Mouse (Mus musculus): ENCODE measurements around the gene Tnmd. TPM values are rescaled to one million over a fixed set of nuclear protein-coding genes. Genes with fewer than 3 reads are reported as not detected.

Gene Tnmd
- polyA plus RNA-seq (2015; fragmentation: Nextera tagmentation; extraction: Ambion mirVana) = 0.64 and 0.78 TPM in 2 replicates

- Histone ChIP-seq H3K9ac (ENCODE audit: low read depth, low read length) (no peak within 1 kb of the TSS), H3K27ac (ENCODE audit: low read length) (no peak within 1 kb of the TSS), H3K4me1 (ENCODE audit: control insufficient read depth, insufficient read depth, low read length) (no peaks in the 10 kb centered on the region), H3K4me2 (ENCODE audit: low read depth, low read length) (no peak within 1 kb of the TSS), H3K27me3 (replicated peaks; ENCODE audit: control insufficient read depth, insufficient read depth, low read length) (no peaks in the 10 kb centered on the region), H3K9me3 (ENCODE audit: control insufficient read depth, low read length) (no peaks in the 10 kb centered on the region), H3K4me3 (ENCODE audit: low read length) (no peak within 1 kb of the TSS), H3K36me3 (ENCODE audit: control insufficient read depth, insufficient read depth, low read length) (no peaks in the 10 kb centered on the region)
- WGBS = 76% methylated on average over 5 of the region's 5 CpGs
- ATAC-seq = no peak
Observed at GRCm38 (mm10) chrX:133850680-133851079, at the start of gene Tnmd. Gene Tnmd, plus strand, starts transcription at chrX:133850980.

GRCm38 (mm10) chrX:133853637-133854036 is 2.9 kb downstream of the Tnmd start:
- Histone ChIP-seq H3K9ac (ENCODE audit: low read depth, low read length) (no peak overlapping the region), H3K27me3 (replicated peaks; ENCODE audit: control insufficient read depth, insufficient read depth, low read length) (no peaks in the 10 kb centered on the region), H3K36me3 (ENCODE audit: control insufficient read depth, insufficient read depth, low read length) (no peaks in the 10 kb centered on the region), H3K27ac (ENCODE audit: low read length) (no peak overlapping the region), H3K9me3 (ENCODE audit: control insufficient read depth, low read length) (no peaks in the 10 kb centered on the region), H3K4me2 (ENCODE audit: low read depth, low read length) (no peak overlapping the region), H3K4me1 (ENCODE audit: control insufficient read depth, insufficient read depth, low read length) (no peaks in the 10 kb centered on the region), H3K4me3 (ENCODE audit: low read length) (no peak overlapping the region)
- ATAC-seq = no peak
- 83% methylated on average over 4 of the region's 4 CpGs for WGBS

- H3K4me1 ChIP-seq (ENCODE audit: control insufficient read depth, insufficient read depth, low read length) = no peaks in the 10 kb centered on the region
- no peak overlapping the region for H3K27ac ChIP-seq (ENCODE audit: low read length)
- no peak overlapping the region for H3K9ac ChIP-seq (ENCODE audit: low read depth, low read length)
- no peak overlapping the region for H3K4me3 ChIP-seq (ENCODE audit: low read length)
- H3K9me3 ChIP-seq (ENCODE audit: control insufficient read depth, low read length) = no peaks in the 10 kb centered on the region
- no peak overlapping the region for H3K4me2 ChIP-seq (ENCODE audit: low read depth, low read length)
- no peak for ATAC-seq
- no peaks in the 10 kb centered on the region for H3K27me3 ChIP-seq (replicated peaks; ENCODE audit: control insufficient read depth, insufficient read depth, low read length)
- H3K36me3 ChIP-seq (ENCODE audit: control insufficient read depth, insufficient read depth, low read length) = no peaks in the 10 kb centered on the region
- WGBS = 84% methylated on average over 6 of the region's 6 CpGs
Observed at GRCm38 (mm10) chrX:133869743-133870142, 19.0 kb downstream of the Tnmd start.

GRCm38 (mm10) chrX:133887308-133887707 is 36.5 kb downstream of the Tnmd start:
- H3K9me3 ChIP-seq (ENCODE audit: control insufficient read depth, low read length) = no peaks in the 10 kb centered on the region
- no peak overlapping the region for H3K9ac ChIP-seq (ENCODE audit: low read depth, low read length)
- H3K4me3 ChIP-seq (ENCODE audit: low read length) = no peak overlapping the region
- no peak for ATAC-seq
- H3K36me3 ChIP-seq (ENCODE audit: control insufficient read depth, insufficient read depth, low read length) = no peaks in the 10 kb centered on the region
- no peak overlapping the region for H3K27ac ChIP-seq (ENCODE audit: low read length)
- H3K4me2 ChIP-seq (ENCODE audit: low read depth, low read length) = no peak overlapping the region
- no peaks in the 10 kb centered on the region for H3K4me1 ChIP-seq (ENCODE audit: control insufficient read depth, insufficient read depth, low read length)
- whole genome bisulfite sequencing = 90% methylated on average over 3 of the region's 3 CpGs
- no peaks in the 10 kb centered on the region for H3K27me3 ChIP-seq (replicated peaks; ENCODE audit: control insufficient read depth, insufficient read depth, low read length)

GRCm38 (mm10) chrX:133888111-133888510 is 37.3 kb downstream of the Tnmd start:
- WGBS = 83% methylated on average over 5 of the region's 5 CpGs
- no peak overlapping the region for H3K27ac ChIP-seq (ENCODE audit: low read length)
- no peaks in the 10 kb centered on the region for H3K27me3 ChIP-seq (replicated peaks; ENCODE audit: control insufficient read depth, insufficient read depth, low read length)
- H3K9ac ChIP-seq (ENCODE audit: low read depth, low read length) = no peak overlapping the region
- H3K36me3 ChIP-seq (ENCODE audit: control insufficient read depth, insufficient read depth, low read length) = no peaks in the 10 kb centered on the region
- no peaks in the 10 kb centered on the region for H3K9me3 ChIP-seq (ENCODE audit: control insufficient read depth, low read length)
- ATAC-seq = no peak
- H3K4me2 ChIP-seq (ENCODE audit: low read depth, low read length) = no peak overlapping the region
- H3K4me3 ChIP-seq (ENCODE audit: low read length) = no peak overlapping the region
- H3K4me1 ChIP-seq (ENCODE audit: control insufficient read depth, insufficient read depth, low read length) = no peaks in the 10 kb centered on the region

- peak; percentile 98 for ATAC-seq
- H3K9me3 ChIP-seq (ENCODE audit: control insufficient read depth, low read length) = no peaks in the 10 kb centered on the region
- H3K4me2 ChIP-seq (ENCODE audit: low read depth, low read length) = peak within 1 kb of the TSS; percentile 60
- H3K4me3 ChIP-seq (ENCODE audit: low read length) = peak within 1 kb of the TSS; percentile 60
- no peaks in the 10 kb centered on the region for H3K4me1 ChIP-seq (ENCODE audit: control insufficient read depth, insufficient read depth, low read length)
- H3K27me3 ChIP-seq (replicated peaks; ENCODE audit: control insufficient read depth, insufficient read depth, low read length) = no peaks in the 10 kb centered on the region
- peak within 1 kb of the TSS; percentile 73 for H3K9ac ChIP-seq (ENCODE audit: low read depth, low read length)
- no peak within 1 kb of the TSS for H3K27ac ChIP-seq (ENCODE audit: low read length)
- WGBS = 23% methylated on average over 33 of the region's 33 CpGs
- H3K36me3 ChIP-seq (ENCODE audit: control insufficient read depth, insufficient read depth, low read length) = no peaks in the 10 kb centered on the region
Observed at GRCm38 (mm10) chrX:133898014-133898542, 47.3 kb downstream of the Tnmd start, which contains the start of gene Tspan6. Gene Tspan6, minus strand, starts transcription at chrX:133898429.

GRCm38 (mm10) chrX:133908261-133908660 is 57.5 kb downstream of the Tnmd start, which contains the start of gene Srpx2:
Gene Srpx2, plus strand, starts transcription at chrX:133908426.
- no peak within 1 kb of the TSS for H3K4me2 ChIP-seq (ENCODE audit: low read depth, low read length)
- H3K4me3 ChIP-seq (ENCODE audit: low read length) = peak within 1 kb of the TSS; percentile 22

GRCm38 (mm10) chrX:133911397-133912103 is 60.8 kb downstream of the Tnmd start:
- no peaks in the 10 kb centered on the region for H3K4me1 ChIP-seq (ENCODE audit: control insufficient read depth, insufficient read depth, low read length)
- ATAC-seq = peak; percentile 63
- 0 out of 2 replicates have a peak overlapping the region, but pooled peaks have one; percentile 37 for H3K27ac ChIP-seq (ENCODE audit: low read length)
- H3K9ac ChIP-seq (ENCODE audit: low read depth, low read length) = no peak overlapping the region
- H3K36me3 ChIP-seq (ENCODE audit: control insufficient read depth, insufficient read depth, low read length) = no peaks in the 10 kb centered on the region
- WGBS = 45% methylated on average over 10 of the region's 10 CpGs
- no peak overlapping the region for H3K4me2 ChIP-seq (ENCODE audit: low read depth, low read length)
- no peaks in the 10 kb centered on the region for H3K9me3 ChIP-seq (ENCODE audit: control insufficient read depth, low read length)
- H3K4me3 ChIP-seq (ENCODE audit: low read length) = no peak overlapping the region
- no peaks in the 10 kb centered on the region for H3K27me3 ChIP-seq (replicated peaks; ENCODE audit: control insufficient read depth, insufficient read depth, low read length)

More at GRCm38 (mm10) chrX:133908261-133908660, 57.5 kb downstream of the Tnmd start, which contains the start of gene Srpx2:
- no peak within 1 kb of the TSS for H3K9ac ChIP-seq (ENCODE audit: low read depth, low read length)
- H3K4me1 ChIP-seq (ENCODE audit: control insufficient read depth, insufficient read depth, low read length) = no peaks in the 10 kb centered on the region
- no peak within 1 kb of the TSS for H3K27ac ChIP-seq (ENCODE audit: low read length)
- H3K36me3 ChIP-seq (ENCODE audit: control insufficient read depth, insufficient read depth, low read length) = no peaks in the 10 kb centered on the region
- H3K9me3 ChIP-seq (ENCODE audit: control insufficient read depth, low read length) = no peaks in the 10 kb centered on the region
- no peak for ATAC-seq
- no peaks in the 10 kb centered on the region for H3K27me3 ChIP-seq (replicated peaks; ENCODE audit: control insufficient read depth, insufficient read depth, low read length)
- WGBS = 36% methylated on average over 3 of the region's 3 CpGs

GRCm38 (mm10) chrX:133913006-133913405 is 62.2 kb downstream of the Tnmd start:
- H3K36me3 ChIP-seq (ENCODE audit: control insufficient read depth, insufficient read depth, low read length) = no peaks in the 10 kb centered on the region
- no peak overlapping the region for H3K4me3 ChIP-seq (ENCODE audit: low read length)
- H3K27ac ChIP-seq (ENCODE audit: low read length) = no peak overlapping the region; the same call in 1 of the 2 replicates
- WGBS = 87% methylated on average over 3 of the region's 3 CpGs
- no peak for ATAC-seq
- no peaks in the 10 kb centered on the region for H3K9me3 ChIP-seq (ENCODE audit: control insufficient read depth, low read length)
- H3K27me3 ChIP-seq (replicated peaks; ENCODE audit: control insufficient read depth, insufficient read depth, low read length) = no peaks in the 10 kb centered on the region
- H3K9ac ChIP-seq (ENCODE audit: low read depth, low read length) = no peak overlapping the region
- no peak overlapping the region for H3K4me2 ChIP-seq (ENCODE audit: low read depth, low read length)
- no peaks in the 10 kb centered on the region for H3K4me1 ChIP-seq (ENCODE audit: control insufficient read depth, insufficient read depth, low read length)
